Mouse (Mus musculus) liver, postnatal 0 days (tissue): ENCODE measurements around the gene AC109138.7.

ENCODE experiments used
- CTCF ChIP-seq: sonication (generic); IDR thresholded peaks from 2 replicates; pipeline ENCODE4 v1.5.1; 2016; ENCODE audit warnings: antibody characterized with exemption, low read depth
- EP300 ChIP-seq: IDR thresholded peaks from 2 replicates; pipeline ENCODE4 v1.6.1; 2016; ENCODE audit warnings: antibody characterized with exemption, low read depth, mild to moderate bottlenecking

DNA sequence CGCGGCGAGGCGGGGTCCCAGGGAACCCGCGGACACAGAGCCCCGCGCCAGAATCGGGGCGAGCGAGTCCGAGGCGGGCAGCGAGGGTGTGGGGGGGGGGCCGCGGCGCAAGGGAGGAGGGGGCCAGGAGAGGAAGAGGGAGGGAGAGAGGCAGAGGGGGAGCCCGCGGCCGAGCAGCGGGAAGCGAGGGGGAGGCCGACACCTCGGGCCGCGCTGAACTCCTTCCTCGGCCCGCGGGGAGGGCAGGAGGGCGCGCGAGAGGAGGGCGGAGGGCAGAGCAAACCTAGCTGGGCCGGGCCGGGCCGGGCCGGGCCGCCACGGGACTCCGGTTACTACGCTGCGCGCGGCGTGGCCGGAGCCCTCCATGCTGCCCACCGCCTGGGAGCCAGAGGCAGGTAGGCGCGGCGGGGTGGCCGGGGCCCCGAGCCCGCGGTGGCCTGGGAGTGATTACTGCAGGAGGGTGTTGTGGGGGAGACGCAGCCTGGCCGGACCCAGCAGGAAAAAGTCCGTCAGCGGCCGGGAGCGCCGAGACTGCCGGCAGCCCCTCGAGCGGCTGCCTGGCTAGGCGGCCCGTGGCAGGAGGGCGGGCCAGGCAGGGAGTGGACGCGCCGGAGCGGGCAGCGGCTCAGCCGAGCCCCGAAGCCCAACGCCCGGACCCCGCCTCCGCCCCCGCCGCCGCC is 754 bp downstream of the AC109138.7 start:
- TF ChIP-seq CTCF, result no peak
- no peak for TF ChIP-seq EP300
